Mouse (Mus musculus) liver, adult 10 weeks (tissue): ENCODE results near the gene Btf3. TPM values are rescaled to one million over a fixed set of nuclear protein-coding genes. Genes with fewer than 3 reads are reported as not detected.

Experiments used
- polyA plus RNA-seq: library from polyadenylated mRNA; stranded (reverse); fragments of 350-450 nt; fragmentation: Illumina TruSeq; extraction: RNeasy Lipid Tissue Mini Kit (QIAGEN cat#74804); gene quantifications from one replicate; pipeline ENCODE4 v1.2.3, GENCODE M21; 2014; ENCODE audit warnings: low read depth, low replicate concordance

Gene Btf3
- polyA plus RNA-seq: 375 TPM

DNA sequence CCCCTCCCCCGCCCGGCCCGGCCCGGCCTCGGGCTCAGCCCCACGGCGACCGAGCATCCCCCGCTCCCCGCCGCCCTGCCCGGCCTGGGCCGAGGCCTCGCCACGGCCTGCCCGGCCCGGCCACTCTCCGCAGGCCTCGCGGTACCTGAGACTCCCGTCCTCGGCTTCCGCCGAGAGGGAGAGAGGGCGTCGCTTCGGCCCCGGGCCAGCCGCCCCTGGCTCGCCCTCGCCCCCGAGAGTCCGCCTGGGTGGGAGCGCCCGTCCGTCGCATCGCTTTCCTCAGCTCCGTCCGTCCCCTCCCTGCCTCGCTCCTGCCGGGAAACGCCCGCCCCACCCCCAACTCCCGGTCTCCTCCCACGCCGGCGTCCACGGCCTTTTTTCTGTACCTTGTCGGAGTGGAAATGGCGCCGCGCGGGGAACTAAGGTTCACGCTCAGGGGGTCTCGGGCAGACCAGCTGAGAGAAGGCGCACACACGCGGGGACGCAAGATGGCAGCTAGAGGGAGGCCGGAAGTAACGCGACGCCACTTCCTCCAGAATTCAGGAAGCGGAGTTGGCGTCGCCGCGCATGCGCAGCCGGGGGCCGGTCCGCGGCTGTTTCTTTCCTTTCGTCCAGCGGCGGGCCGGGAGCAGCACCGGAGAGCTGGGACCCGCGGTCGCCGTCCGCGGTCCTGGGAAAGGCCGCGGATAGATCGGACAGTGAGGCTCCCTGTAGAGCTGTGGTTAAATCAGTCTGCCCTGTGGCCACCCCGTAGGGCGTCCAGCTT, at the start of gene Btf3:
Gene Btf3 (minus strand): TSS at position 527 of the 766 bp plus-strand sequence.

DNA sequence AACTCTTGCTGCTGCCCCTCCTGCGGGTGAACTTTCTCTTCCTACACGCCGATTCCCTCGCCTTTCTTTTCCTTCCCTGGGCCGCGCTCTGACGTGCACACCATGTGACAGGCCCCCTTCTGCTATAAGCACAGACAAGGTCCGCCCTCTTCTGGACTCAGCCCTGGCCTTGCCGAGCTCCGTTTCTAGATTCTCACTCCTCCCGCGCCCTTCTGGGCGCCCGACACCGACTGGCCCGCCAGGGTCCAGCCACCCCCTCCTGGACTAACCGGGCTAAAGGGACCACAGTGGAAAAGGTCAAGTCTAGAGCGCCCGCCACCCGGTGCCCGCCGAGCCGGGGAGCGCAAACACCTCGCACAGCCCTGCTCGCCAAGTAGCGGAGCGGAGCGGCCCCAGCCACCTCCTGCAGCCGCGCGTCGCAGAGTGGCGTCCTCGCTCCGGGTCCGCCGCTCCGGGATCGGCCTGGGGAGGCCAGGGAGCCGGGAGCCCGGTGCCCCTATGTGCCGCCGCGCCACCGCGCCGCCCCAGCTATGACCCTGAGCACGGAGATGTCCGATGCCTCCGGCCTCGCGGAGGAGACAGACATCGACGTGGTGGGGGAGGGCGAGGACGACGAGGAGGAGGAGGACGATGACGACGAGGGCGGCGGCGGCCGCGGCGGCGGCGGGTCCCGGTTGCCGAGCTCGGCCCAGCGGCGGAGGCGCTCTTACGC, 37.4 kb upstream of the Btf3 start, which contains the start of gene Foxd1:
Gene Foxd1 (plus strand): TSS at position 153 of the 712 bp plus-strand sequence.

DNA sequence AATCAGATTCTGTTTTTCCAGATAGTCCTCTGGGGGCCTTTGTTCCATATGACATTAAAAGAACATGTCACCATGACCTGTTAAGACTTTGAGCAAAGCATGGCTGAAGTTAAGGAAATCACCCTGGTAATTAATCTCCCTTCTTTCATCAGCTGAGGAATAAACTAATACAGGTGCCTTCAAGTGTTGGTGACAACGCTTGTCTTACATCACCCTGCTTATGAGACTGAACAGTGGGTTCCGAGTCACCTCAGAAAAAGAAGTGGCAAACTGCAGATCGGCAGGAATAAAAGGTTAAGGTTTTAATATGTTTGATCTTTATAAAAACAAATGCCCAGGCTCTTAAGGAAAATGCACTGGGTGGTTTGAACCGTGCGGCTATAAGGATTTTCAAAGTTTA, 37.1 kb downstream of the Btf3 start, which contains the start of gene Gm21976:
Gene Gm21976 (plus strand): TSS at position 202 of the 400 bp plus-strand sequence.

DNA sequence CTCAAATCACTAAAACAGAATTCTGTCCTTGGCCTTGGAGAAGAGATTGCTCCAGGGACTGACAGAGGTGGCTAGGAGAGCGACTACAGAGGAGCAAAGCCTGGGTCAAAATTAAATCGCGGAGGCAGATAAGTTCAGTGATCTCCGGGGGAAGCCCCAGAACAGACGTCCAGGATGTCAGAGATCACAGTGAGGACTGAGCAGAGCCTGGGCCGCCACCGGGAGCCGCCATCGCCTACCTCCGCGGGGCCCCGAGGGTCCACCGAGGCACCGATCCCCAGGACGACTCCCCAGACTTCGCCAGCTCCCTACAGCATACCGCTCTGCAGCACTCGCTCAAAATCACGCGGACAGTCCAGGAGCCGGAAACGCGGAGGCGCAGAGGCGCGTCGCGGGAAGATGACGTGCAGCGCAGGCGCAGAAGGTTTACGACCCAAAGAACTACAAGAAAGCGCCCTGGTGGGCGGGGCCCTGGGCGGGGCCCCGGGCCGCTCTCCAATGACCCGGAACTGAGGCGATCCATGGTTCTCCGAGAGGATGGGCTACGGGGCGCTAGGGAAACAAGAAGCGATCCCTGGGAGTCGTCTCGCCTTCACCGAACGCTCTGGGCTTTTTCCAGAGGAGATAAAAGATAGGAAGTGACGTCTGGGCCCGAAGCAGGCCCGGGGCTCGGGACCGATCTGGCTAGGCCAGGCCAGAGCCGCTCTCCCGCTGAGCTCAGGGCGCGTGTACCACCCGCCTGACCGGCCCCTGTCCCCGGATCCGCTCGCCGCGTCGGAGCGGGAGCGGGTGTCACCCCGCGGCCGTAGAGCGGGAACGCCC, 54.0 kb downstream of the Btf3 start, which contains the start of the genes Utp15 and Ankra2:
Gene Utp15 (minus strand): TSS at position 406 of the 822 bp plus-strand sequence.
Gene Ankra2 (plus strand): TSS at position 439 of the 822 bp plus-strand sequence.

Other genes starting within 250 kb of the Btf3 start
- not detected for gene Arhgef28, start 110.6 kb downstream of the Btf3 start, polyA plus RNA-seq
- gene Utp15, start 54.0 kb downstream of the Btf3 start, polyA plus RNA-seq: 5.2 TPM
- 14.5 TPM for gene Ankra2, start 53.9 kb downstream of the Btf3 start, polyA plus RNA-seq
- not detected for gene Gm21976, start 37.1 kb downstream of the Btf3 start, polyA plus RNA-seq
- not detected for gene Foxd1, start 37.2 kb upstream of the Btf3 start, polyA plus RNA-seq
- 1.0 TPM for gene Gm10320, start 175.0 kb upstream of the Btf3 start, polyA plus RNA-seq